Mouse (Mus musculus) bone marrow macrophage, adult 2 months (primary cell): ENCODE data around the gene Sez6l.

Source experiments
- CTCF ChIP-seq: IDR thresholded peaks from 2 replicates; pipeline ENCODE4 v1.5.1; 2012; ENCODE audit warnings: low read depth, mild to moderate bottlenecking, low read length, moderate library complexity
- POLR2A ChIP-seq: IDR thresholded peaks from 2 replicates; pipeline ENCODE4 v1.6.1; 2012; ENCODE audit warnings: mild to moderate bottlenecking, low read depth, low read length, borderline replicate concordance

DNA sequence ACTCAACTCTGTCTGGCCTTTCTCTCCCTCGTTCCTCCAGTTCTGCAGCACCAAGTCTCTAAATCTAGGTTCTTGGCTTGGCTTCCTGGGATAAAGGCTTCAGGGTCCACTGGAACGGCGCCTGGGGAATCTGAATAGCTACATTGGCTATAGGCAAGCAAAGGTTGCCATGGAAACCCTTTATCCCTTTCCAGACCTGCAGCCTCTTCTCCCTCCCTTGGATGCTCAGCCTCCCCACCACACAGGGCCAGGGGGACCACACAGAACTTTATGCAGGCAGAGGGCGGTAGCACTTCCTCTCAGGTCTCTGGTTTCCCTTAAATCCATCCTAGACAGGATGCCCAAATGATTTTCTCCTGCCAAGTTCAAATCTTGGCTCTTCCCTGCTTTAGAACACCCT is 71.4 kb downstream of the Sez6l start:
- TF ChIP-seq CTCF (no peak), POLR2A (no peak)
